Mouse (Mus musculus) cortical plate, adult 2 months (tissue): ENCODE measurements around the gene Ttll2. TPM values are rescaled to one million over a fixed set of nuclear protein-coding genes. Genes with fewer than 3 reads are reported as not detected.
"Not testable (repeated sequence)": the region's sequence is repeated elsewhere in the genome, so short reads cannot be mapped to it uniquely, and the experiment has no call there.

Source experiments
- H3K27ac ChIP-seq: fragments of 200-500 bp; 2 replicates; pipeline ENCODE4 v1.5.1; 2012; ENCODE audit warnings: low read length, control low read depth, inconsistent platforms; ENCODE audit not compliant: insufficient read depth
- H3K4me1 ChIP-seq: fragments of 200-500 bp; 2 replicates; pipeline ENCODE4 v1.6.1; 2011; ENCODE audit warnings: low read length; ENCODE audit not compliant: control insufficient read depth, insufficient read depth
- H3K4me3 ChIP-seq: fragments of 200-500 bp; 2 replicates; pipeline ENCODE4 v1.5.1; 2011; ENCODE audit warnings: mild to moderate bottlenecking, low read length, control low read depth; ENCODE audit not compliant: insufficient read depth
- polyA plus RNA-seq: library from polyadenylated mRNA; depleted of rRNA; stranded (reverse); fragments of >200 nt; gene quantifications from 2 replicates; pipeline ENCODE4 v1.2.3, GENCODE M21; 2012

Gene Ttll2
- polyA plus RNA-seq, 1 experiment: not detected

DNA sequence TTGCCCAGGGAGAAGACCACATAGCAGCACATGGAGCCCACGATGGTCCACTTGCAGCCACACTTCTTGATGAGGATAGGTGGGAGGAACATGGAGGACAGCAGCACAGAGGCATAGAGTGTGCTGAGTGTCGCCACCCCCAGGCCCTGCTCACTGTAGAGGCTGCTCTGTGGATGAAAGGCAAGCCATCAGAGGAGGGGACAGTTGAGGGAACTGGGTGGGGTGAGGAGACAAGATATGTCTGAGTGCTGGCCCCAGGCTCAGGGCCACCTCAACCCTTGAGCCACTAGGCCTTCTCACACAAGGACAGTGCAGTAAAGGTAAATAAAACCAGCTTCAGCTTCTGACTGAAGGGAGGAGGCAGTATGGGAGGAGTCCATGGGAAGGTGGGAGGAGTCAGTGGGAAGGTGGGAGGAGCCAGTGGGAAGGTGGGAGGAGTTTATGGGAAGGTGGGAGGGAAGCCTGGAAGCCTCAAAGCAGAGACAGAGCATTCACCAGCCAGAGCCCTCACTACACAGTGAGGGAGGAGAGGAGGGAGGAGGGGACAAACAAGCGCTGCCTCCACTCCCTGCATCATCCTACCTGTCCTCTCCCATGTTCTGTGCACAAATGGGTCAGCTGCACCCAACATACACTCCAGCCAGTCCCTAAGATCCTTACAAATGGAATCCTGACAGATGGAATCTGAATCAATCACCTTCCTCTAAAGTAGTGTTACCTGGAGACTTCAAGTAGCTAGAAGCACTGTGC lies 24.6 kb upstream of the Ttll2 start:
- H3K4me3 ChIP-seq, H3K27ac ChIP-seq, H3K4me1 ChIP-seq: not testable (repeated sequence)

DNA sequence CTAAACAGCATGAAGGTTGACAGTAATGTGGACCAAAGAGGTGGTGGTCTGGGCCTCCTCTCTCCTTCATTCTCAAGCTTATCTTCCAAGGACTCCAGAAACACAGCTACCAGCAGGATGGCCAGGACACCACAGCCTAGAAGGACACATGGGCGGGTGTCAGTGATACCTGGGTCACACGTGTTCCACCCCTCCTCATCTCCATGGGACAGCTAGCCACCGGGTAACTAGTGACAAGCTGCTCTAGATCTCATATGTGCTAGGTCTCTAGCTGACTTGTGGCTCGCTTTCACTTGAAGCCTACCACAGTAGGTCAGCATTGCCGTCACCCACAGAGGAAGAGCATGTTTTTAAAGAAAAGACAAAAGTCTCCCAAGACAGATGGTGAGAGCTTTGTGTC lies 19.4 kb upstream of the Ttll2 start, which contains the start of gene Gm49630:
Gene Gm49630 (minus strand): TSS at position 101 of the 400 bp plus-strand sequence.
- not testable (repeated sequence) for H3K4me1 ChIP-seq, H3K27ac ChIP-seq, H3K4me3 ChIP-seq

DNA sequence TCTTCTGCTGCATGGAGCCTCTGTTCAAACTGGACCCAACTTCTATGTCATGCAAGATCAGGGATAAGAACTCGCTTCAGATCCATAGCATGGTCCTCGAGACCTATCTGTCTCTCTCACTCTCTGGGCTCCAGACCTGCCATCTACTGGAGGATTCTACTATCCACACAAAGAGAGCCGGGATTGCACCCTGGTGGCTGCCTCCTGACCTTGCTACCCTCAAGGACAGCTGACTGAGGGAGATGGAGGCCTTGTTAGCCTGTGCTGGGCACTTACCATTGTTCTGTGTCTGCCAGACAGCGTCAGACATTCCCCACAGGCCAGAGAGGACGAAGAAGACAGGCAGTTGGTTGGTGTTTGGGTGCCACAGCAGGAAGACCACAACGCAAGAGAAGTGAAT lies 16.9 kb upstream of the Ttll2 start:
- not testable (repeated sequence) for H3K27ac ChIP-seq, H3K4me1 ChIP-seq

DNA sequence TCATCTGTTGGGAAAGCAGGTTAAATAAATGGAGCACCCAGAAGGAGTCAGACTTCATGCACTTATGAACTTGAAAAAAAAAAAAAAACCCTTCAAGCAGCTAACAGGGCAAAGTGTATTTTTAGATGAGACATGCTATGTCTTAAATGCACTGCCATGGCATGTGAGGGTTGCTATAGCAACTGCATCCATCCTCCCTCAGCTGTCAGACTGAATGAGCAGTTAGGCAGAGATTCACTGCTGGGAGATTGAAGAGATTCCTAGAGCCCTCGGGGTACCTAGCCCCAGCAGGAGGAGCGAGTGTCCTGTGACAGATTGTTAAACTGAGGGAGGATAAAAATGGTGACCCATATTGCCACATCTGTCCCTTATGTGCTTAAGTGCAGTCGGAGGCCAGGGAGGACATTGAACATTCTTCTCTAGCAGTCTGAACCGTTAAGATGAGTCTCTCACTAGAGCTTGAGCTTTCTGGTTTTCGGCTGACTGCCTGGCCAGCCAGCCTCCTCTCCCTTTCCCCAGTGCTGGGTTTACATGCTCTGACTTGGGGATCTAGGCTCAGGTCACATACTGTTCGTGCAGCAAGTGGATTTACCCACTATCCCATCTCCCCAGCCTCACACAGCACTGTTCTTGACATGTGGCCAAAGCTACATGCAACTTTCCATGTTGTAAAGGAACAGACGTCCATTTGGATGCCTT lies 14.3 kb upstream of the Ttll2 start:
- H3K4me3 ChIP-seq, H3K27ac ChIP-seq, H3K4me1 ChIP-seq: not testable (repeated sequence)

More for the DNA sequence above, 16.9 kb upstream of the Ttll2 start:
- not testable (repeated sequence) for H3K4me3 ChIP-seq

DNA sequence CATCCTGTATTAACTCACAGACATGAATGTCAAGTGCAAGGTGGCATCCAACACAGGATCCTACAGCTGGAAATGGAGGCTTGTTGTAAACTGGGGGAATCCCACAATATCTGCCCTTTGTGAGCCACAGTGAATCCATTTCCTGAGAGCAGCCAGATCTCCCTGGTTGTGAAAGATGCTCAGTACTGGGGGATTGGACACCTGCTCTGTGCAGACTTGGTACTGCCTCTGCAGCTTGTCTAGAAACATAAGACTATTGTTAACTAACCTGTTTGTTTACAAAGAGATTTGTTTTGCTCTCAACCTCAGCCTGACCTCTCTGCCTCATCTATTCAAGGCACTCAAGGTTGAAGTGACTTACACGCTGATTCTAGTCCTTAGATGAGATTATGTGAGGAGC lies 13.8 kb upstream of the Ttll2 start:
- H3K4me3 ChIP-seq, H3K4me1 ChIP-seq, H3K27ac ChIP-seq: not testable (repeated sequence)

DNA sequence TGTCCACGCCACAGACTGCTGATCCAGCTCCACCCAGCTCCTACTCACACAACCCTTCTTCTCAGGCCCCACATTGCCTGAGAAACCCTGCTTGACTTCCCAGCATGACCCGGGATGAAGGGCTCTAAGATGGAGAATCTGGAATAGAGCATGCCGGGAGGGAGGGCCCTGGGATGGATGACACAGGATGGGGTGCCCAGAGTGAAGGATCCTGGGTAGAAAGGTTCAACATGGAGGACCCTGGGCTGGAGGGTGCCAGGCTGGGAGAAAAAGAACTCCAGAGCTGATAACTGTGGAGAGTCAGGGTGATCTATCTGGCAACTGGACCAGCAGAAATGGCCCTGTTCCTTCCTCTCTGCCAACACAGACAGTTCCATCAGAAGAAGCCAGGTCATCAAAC lies 13.1 kb upstream of the Ttll2 start:
- not testable (repeated sequence) for H3K4me1 ChIP-seq, H3K27ac ChIP-seq, H3K4me3 ChIP-seq

DNA sequence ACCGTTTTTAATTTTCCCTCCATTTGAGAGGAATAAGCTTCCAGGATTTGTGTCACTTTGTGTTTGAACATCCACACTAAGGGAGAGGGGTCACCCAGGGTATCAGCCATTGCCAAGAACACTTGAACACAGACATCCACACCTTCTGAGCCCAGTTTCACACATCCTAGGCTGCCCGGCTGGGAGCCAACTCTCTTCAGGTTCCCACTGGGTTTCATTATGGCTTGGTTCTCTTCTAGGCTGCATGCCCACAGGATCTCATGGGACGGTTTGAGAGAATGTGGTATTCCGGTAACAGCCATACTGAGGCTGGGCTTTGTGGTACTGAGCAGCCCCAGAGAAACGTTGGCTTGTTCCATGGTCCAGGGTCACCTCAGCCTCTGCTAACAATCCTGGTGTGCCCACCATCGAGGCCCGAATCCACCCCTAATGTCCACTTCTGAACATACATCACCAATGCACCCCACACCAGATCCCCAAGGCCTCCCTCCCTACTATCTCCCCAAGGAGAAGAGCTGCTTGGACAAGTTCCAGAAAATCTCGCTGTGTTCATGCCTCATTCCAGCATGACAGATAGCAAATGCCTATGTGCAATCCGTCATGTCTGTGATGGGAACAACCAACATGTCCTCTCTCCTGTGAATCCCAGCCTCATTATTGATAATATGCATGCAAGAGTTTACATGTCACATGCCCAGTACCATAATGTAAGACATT lies 8.4 kb upstream of the Ttll2 start:
- H3K4me1 ChIP-seq, H3K27ac ChIP-seq, H3K4me3 ChIP-seq: not testable (repeated sequence)

DNA sequence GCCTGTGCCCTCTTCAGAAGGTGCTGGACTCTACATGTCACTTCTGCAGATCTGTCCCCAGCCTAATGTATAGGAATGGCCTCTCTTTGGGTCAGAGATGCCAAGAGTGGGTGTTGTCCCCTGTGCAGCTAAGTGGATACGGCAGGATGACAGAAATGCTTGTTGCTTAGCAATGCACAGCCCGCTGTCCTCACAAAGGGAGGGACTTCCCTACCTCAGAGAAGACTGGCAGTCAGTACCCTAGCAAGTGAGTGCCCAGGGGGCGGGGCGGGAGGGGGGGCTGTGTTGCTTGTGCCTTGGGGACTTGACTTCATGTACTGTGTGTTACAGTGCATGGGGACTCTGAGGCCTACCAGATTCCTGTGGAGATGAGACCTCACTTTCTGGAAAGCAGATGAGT lies 7.3 kb upstream of the Ttll2 start:
- not testable (repeated sequence) for H3K4me3 ChIP-seq, H3K27ac ChIP-seq, H3K4me1 ChIP-seq

DNA sequence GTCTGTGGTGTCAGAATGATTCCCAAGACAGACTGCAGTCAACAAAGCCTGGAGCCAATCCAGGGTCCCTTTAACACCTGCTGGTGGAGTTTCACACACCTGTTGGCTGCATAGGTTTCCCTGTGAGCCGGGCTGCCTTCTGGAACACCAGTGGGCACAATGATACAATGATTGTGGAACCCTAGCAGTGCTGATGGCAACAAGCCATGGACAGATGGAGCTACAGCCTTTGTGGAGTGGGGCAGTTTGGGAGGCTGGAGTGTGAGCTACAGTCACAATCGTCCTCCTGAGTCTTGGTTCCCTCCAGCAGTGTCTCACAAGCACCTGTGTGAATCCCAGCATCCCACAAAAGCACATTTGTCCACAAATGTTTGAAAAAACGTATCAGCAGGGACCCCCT lies 3.7 kb downstream of the Ttll2 start:
- H3K27ac ChIP-seq, H3K4me3 ChIP-seq, H3K4me1 ChIP-seq: not testable (repeated sequence)

DNA sequence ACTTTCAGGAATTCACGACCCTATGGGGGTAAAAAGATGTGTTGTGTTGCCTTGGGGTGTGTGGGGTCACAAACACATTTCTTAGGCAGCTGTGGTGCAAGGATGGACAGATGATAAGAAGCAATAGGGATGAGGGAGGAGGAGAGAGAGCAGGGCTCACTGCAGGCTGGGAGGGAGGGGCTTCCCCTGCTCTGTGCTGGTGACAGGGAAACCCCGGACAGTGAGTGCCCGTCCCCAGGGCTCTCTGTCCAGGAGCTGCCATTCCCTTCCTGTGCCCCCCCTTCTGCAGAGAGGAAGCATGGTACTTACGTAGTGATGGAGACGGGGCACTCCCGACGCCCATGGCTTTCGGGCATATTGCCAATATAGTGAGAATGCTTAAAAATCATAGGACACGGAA lies 15.1 kb downstream of the Ttll2 start:
- H3K27ac ChIP-seq, H3K4me1 ChIP-seq, H3K4me3 ChIP-seq: not testable (repeated sequence)

DNA sequence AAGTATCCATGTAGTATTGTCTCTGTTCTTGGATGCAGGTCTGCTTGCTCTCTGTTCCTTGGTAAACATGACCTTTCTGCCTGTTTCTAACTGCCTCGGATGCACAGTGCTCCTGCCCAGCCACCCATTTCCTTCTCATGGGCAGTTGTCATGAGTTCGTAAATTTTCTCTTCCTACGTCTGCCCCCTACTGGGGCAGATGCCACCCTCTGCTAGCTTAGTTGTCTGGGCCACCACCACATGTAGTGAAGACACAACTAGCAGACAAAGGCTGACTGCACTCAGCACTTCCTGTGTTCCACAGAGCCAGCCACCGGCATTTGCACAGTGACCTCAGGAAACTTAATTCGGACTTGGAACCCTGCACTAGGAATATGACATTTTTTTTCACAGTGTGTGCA lies 19.8 kb downstream of the Ttll2 start:
- not testable (repeated sequence) for H3K4me1 ChIP-seq, H3K27ac ChIP-seq, H3K4me3 ChIP-seq

DNA sequence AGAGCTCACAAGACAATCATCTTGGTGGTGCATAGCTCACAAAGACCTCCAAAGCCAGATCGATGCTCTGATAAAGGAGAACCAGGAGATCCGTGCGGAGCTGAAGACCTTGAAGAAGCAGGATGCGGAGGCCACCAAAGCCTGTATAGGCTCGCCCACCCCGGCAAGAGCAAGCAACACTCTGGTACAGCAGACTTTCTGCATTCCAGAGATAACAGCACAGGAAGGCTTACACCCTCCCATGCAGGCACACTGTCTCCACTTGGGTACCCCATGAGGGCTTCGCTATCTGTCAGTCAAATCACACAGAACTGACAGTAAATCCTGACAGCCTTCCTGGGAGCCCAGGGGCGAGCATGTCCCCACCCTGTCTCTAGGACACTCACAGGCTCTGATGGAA lies 26.1 kb downstream of the Ttll2 start:
- H3K27ac ChIP-seq, H3K4me1 ChIP-seq, H3K4me3 ChIP-seq: not testable (repeated sequence)

DNA sequence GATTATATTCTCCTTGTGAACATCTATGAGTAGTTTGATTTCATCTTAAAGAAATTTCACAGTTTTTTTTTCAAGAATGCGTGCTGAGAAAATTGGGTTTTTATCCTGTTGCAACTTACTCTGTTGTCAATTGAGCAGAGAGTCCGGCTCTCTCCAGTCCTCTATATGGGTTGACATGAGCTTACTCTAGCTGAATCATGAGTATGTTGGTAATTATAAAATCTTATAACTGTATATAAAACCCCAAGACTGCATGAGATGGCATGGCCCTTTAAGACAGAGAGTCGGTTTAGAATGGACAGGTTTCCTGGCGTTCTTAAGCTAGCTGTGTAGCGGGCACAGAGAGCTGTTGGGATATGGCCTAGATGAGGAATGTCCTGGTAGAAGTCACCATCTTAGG lies 28.1 kb downstream of the Ttll2 start, which contains the start of gene Tcp10a:
Gene Tcp10a (plus strand): TSS at position 301 of the 400 bp plus-strand sequence.
- not testable (repeated sequence) for H3K27ac ChIP-seq, H3K4me1 ChIP-seq, H3K4me3 ChIP-seq

DNA sequence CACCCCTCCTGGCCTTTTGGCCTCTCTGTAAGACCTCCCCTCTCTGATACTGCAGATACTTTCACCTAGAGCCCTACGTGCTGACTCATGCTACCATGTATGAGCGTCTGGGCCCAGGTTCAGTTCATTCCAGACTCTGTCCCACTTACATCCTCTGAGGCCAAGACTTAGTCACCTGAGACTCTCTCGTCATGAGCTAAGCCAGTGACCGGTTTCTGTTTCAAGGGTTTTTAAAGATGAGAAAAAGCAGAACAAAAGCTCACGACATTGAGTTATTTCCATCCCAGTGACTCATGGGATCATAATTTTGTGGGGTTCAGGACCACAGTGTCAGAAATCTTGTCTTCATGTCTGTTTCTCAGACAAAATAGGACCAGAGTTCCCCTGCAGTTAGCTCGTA lies 32.7 kb downstream of the Ttll2 start:
- not testable (repeated sequence) for H3K4me3 ChIP-seq, H3K4me1 ChIP-seq

DNA sequence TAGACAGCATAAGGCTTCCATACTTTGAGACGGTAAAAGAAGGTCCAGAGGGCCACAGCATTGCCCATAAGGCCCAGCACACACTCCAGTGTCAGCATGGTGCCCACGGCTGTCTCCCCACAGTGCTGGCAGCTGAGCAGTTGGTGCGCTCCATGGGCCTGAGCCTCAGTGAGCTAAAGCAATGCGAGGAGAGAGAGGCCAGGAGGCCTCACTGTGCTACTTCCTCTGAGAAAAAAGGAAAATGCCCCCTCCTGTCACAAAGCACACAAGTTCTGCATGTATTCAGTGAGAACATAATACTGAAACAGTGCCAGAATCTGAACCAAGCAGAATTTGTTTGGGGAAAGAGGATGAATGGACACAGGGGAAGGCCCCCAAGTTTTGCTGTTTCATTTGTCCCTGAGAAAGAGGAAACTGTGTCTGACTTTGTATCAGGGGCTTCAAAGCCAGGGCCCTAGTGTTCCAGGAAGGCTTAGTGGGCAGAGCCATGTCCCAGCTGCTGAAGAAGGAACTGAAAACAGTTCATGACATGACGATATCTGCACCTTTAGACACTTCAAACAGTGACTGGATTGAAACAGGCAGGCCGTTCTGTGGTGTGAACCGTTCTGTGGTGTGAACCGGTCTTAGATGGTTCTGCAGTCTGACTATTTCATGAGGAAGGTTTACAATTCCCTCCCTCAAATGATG lies 36.7 kb downstream of the Ttll2 start:
- H3K4me1 ChIP-seq, H3K4me3 ChIP-seq, H3K27ac ChIP-seq: not testable (repeated sequence)

More for the DNA sequence above, 32.7 kb downstream of the Ttll2 start:
- not testable (repeated sequence) for H3K27ac ChIP-seq
